Mouse (Mus musculus): Measurements from ENCODE around the gene Sp1. TPM values are rescaled to one million over a fixed set of nuclear protein-coding genes. Genes with fewer than 3 reads are reported as not detected.

The Sp1 gene
- polyA plus RNA-seq, 1 experiment from 2014 or later = 9.7 TPM

DNA sequence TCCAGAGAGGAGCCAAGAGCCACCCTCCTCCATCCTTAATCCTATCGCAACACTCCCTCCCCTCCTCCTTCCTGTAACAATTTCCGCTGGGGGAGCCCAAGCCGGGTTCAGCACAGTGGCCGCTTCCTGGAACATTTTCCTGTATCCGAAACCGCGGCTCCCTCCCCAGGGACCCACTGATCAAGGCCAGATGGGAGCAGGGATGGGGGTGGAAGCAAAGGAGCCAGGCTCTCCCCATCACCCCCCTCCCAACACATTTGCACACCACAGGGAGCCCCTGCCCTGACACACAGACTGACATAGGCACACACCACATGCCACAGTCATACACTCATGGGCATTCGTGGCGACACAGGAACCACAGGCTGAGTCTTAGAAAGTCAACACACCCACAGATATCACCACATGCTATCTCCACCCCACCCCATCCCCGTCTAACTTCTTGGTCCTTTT is 28.1 kb upstream of the Sp1 start:
- peak; percentile 31 for DNase-seq (ENCODE audit: extremely low spot score, low spot score)
- Histone ChIP-seq H3K27ac (peak overlapping the region; percentile 63; the same call in 1 of the 2 replicates), H3K36me3 (replicated peaks) (no peaks in the 10 kb centered on the region), H3K4me1 (peaks cover 36% of the 10 kb centered on the region), H3K9me3 (no peaks in the 10 kb centered on the region), H3K4me3 (peak overlapping the region; percentile 74), H3K27me3 (ENCODE audit: poor library complexity, severe bottlenecking) (peaks cover 30% of the 10 kb centered on the region)
- 7% methylated on average over 10 of the region's 10 CpGs for WGBS

DNA sequence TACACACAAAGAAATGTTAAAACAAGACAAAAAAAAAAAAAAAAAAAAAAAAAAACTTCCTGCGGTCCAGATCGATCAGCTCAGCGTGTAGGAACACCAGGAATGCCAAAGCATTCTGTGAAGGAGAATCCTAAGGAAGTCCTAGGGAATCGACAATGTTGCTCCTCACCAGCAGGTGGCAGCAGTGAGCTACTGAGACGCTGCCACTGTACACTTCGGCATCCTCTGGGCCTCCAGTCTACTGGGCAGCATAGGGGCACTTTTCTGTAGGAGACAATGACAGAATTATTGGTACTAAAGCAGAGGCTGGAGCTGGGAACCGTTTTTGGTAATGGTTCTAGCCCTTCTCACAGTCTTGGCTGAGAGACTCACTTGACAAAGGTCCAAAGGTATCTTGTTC is 24.4 kb upstream of the Sp1 start:
- Histone ChIP-seq H3K27ac (no peak overlapping the region), H3K36me3 (replicated peaks) (no peaks in the 10 kb centered on the region), H3K9me3 (no peaks in the 10 kb centered on the region), H3K4me1 (peaks cover 24% of the 10 kb centered on the region), H3K27me3 (ENCODE audit: poor library complexity, severe bottlenecking) (peaks cover 14% of the 10 kb centered on the region), H3K4me3 (no peak overlapping the region; the same call in 1 of the 2 replicates)
- DNase-seq (ENCODE audit: extremely low spot score, low spot score) = peak; percentile 85
- 5% methylated on average over 7 of the region's 7 CpGs for WGBS

GRCm38 (mm10) chr15:102383671-102384070 is 22.3 kb upstream of the Sp1 start:
- Histone ChIP-seq H3K4me3 (no peak overlapping the region), H3K9me3 (no peaks in the 10 kb centered on the region), H3K27me3 (ENCODE audit: poor library complexity, severe bottlenecking) (0 out of 2 replicates have a peak, but pooled peaks cover 4% of the 10 kb centered on the region), H3K4me1 (peaks cover 4% of the 10 kb centered on the region; the same call in 1 of the 2 replicates), H3K36me3 (replicated peaks) (no peaks in the 10 kb centered on the region), H3K27ac (no peak overlapping the region)
- WGBS = 94% methylated on average over 6 of the region's 6 CpGs
- DNase-seq (ENCODE audit: extremely low spot score, low spot score) = no peak

GRCm38 (mm10) chr15:102386640-102387039 is 19.3 kb upstream of the Sp1 start:
- Histone ChIP-seq H3K36me3 (replicated peaks) (no peaks in the 10 kb centered on the region), H3K27me3 (ENCODE audit: poor library complexity, severe bottlenecking) (no peaks in the 10 kb centered on the region), H3K4me1 (peaks cover 4% of the 10 kb centered on the region; the same call in 1 of the 2 replicates), H3K27ac (no peak overlapping the region), H3K4me3 (no peak overlapping the region), H3K9me3 (no peaks in the 10 kb centered on the region)
- no peak for DNase-seq (ENCODE audit: extremely low spot score, low spot score)
- WGBS = 58% methylated on average over 9 of the region's 9 CpGs

- Histone ChIP-seq H3K27ac (no peak overlapping the region), H3K9me3 (no peaks in the 10 kb centered on the region), H3K36me3 (replicated peaks) (no peaks in the 10 kb centered on the region), H3K27me3 (ENCODE audit: poor library complexity, severe bottlenecking) (no peaks in the 10 kb centered on the region), H3K4me3 (no peak overlapping the region), H3K4me1 (peaks cover 17% of the 10 kb centered on the region)
- 89% methylated on average over 3 of the region's 3 CpGs for WGBS
- no peak for DNase-seq (ENCODE audit: extremely low spot score, low spot score)
These were observed 17.0 kb upstream of the Sp1 start for GRCm38 (mm10) chr15:102388942-102389341.

DNA sequence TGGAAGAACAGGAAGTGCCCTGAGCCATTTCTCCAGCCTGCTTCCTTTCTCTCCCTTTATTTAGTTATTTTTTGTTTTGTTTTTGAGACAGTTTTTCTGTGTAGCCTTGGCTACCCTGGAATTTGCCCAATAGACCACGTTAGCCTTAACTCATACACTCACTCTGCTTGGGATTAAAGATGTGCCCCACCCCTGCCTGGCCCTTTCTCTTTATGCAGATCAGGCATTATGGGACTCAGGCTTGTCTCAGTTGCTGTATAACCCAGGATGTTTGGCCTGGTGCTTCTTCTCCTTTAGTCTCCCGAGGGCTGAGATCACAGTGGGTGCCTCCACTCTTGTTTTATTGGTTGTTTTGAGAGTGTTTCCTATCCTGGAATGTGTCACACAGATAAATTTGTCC is 13.4 kb upstream of the Sp1 start:
- H3K27ac ChIP-seq = no peak overlapping the region

GRCm38 (mm10) chr15:102393584-102394014 is 12.3 kb upstream of the Sp1 start:
- H3K27me3 ChIP-seq (ENCODE audit: poor library complexity, severe bottlenecking) = no peaks in the 10 kb centered on the region
- H3K4me3 ChIP-seq = no peak overlapping the region
- no peaks in the 10 kb centered on the region for H3K36me3 ChIP-seq (replicated peaks)
- peaks cover 42% of the 10 kb centered on the region for H3K4me1 ChIP-seq
- peak overlapping the region; percentile 48; the same call in 1 of the 2 replicates for H3K27ac ChIP-seq
- no peaks in the 10 kb centered on the region for H3K9me3 ChIP-seq
- DNase-seq (ENCODE audit: extremely low spot score, low spot score) = no peak

More for the DNA sequence above, 13.4 kb upstream of the Sp1 start:
- Histone ChIP-seq H3K9me3 (no peaks in the 10 kb centered on the region), H3K36me3 (replicated peaks) (no peaks in the 10 kb centered on the region), H3K27me3 (ENCODE audit: poor library complexity, severe bottlenecking) (no peaks in the 10 kb centered on the region), H3K4me3 (no peak overlapping the region), H3K4me1 (peaks cover 38% of the 10 kb centered on the region)
- WGBS = 43% methylated on average over 2 of the region's 2 CpGs
- DNase-seq (ENCODE audit: extremely low spot score, low spot score) = no peak

GRCm38 (mm10) chr15:102395061-102395460 is 10.9 kb upstream of the Sp1 start:
- Histone ChIP-seq H3K4me1 (peaks cover 57% of the 10 kb centered on the region), H3K4me3 (no peak overlapping the region), H3K9me3 (no peaks in the 10 kb centered on the region), H3K27me3 (ENCODE audit: poor library complexity, severe bottlenecking) (no peaks in the 10 kb centered on the region), H3K36me3 (replicated peaks) (no peaks in the 10 kb centered on the region), H3K27ac (peak overlapping the region; percentile 60; the same call in 1 of the 2 replicates)
- 22% methylated on average over 3 of the region's 3 CpGs for WGBS
- DNase-seq (ENCODE audit: extremely low spot score, low spot score) = no peak

DNA sequence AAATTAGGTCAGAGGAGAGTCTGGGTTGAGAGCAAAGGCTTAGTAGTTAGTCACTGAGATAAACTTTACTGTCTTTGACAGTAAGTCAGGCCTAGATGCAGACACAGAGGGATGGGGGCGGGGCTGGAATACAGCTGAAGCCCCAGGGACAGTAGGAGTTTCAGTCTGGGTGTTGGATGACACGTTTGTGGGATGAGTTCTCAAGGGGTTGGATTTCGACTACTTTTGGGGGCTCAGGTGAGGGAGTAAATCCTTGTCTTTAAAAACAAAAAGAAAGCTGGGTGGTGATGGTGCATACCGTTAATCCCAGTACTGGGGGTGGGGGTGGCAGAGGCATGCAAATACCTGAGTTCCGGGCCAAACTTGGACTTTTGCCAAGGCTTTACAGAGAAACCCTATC is 7.3 kb upstream of the Sp1 start:
- DNase-seq (ENCODE audit: extremely low spot score, low spot score) = no peak
- Histone ChIP-seq H3K4me3 (peak overlapping the region; percentile 59; the same call in 1 of the 2 replicates), H3K27me3 (ENCODE audit: poor library complexity, severe bottlenecking) (no peaks in the 10 kb centered on the region), H3K4me1 (peaks cover 56% of the 10 kb centered on the region), H3K27ac (no peak overlapping the region), H3K36me3 (replicated peaks) (no peaks in the 10 kb centered on the region), H3K9me3 (no peaks in the 10 kb centered on the region)
- WGBS = 14% methylated on average over 5 of the region's 5 CpGs

DNA sequence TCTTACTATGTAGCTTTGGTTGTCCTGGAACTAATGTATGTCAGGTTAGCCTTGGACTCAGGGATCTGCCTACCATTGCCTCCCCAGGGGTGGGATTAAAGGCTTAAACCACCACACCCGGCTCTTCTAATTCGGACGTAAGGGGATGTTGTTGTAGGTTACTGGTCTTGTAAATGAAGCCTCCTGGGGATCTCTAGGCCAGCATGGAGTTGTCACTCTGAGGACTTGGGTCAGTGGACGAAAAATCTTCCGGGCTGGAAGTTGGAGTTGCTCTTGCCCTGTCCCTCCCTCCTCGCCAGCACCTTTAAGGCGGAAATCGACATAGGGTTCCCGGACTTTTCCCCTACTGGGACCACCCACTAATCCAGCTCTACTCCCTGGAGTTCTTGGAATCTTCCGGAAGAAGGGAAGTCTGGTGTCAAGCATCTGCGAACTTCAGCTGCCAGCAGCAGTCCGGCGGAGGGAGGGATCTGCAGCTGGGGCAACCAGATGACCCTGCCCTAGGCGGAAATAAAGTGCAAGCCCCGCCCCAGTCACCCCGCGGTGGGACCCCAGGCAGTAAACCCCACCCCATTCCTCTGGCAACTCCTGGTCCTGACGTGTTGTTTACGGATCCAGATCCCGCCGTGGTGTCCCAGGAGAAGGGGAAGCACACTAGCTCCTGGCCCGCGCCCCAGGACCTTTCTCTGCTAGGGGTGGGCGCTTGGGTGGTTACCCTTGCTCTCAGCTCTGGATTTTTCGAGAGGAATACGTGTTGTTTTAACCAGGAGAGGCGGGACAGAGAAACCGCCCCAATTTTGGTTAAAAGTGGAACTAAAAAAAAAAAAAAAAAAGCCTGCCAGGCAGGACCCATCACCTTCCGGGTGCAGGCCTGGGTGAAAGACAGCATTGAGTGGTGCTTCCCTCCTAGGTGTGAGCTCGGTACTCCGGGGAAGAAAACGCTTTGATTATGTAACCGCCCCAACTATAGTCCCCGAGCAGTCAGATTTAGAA is 6.4 kb upstream of the Sp1 start:
- Histone ChIP-seq H3K27ac (peak overlapping the region; percentile 88), H3K36me3 (replicated peaks) (no peaks in the 10 kb centered on the region), H3K27me3 (ENCODE audit: poor library complexity, severe bottlenecking) (no peaks in the 10 kb centered on the region), H3K4me3 (peak overlapping the region; percentile 59), H3K9me3 (no peaks in the 10 kb centered on the region), H3K4me1 (peaks cover 48% of the 10 kb centered on the region)
- DNase-seq (ENCODE audit: extremely low spot score, low spot score) = peak; percentile 75
- 4% methylated on average over 34 of the region's 34 CpGs for WGBS

DNA sequence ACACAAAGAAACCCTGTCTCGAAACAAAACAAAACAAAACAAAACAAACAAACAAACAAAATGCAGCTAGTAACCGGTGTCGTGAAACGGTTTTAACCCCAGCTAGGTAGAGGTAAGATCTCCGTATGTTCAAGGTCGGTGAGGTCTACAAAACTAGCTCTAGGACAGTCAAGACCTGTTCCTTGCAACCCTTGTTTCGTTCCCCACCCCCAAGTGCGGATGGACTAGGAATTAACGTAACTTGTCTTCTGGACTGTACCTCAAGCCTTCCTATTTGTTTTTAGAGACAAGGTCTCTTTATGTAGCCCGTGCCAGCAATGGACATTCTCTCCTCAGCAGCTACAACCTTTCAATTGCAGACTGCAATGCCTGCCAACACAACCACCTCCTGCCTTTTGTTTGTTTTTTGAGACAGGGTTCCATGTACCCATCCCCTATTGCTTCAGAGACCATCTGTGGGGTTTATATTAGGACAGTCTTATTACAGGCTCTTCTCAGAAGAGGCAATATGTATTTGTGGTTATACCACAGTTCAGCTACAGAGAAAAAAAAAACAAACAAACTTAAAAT is 5.4 kb upstream of the Sp1 start:
- H3K9me3 ChIP-seq = no peaks in the 10 kb centered on the region
- peak overlapping the region; percentile 88; the same call in 1 of the 2 replicates for H3K27ac ChIP-seq
- peaks cover 45% of the 10 kb centered on the region for H3K4me1 ChIP-seq
- H3K4me3 ChIP-seq = no peak overlapping the region
- H3K27me3 ChIP-seq (ENCODE audit: poor library complexity, severe bottlenecking) = no peaks in the 10 kb centered on the region
- H3K36me3 ChIP-seq (replicated peaks) = no peaks in the 10 kb centered on the region
- 77% methylated on average over 10 of the region's 10 CpGs for WGBS
- DNase-seq (ENCODE audit: extremely low spot score, low spot score) = no peak

- Histone ChIP-seq H3K4me3 (no peak overlapping the region), H3K4me1 (peaks cover 41% of the 10 kb centered on the region), H3K36me3 (replicated peaks) (no peaks in the 10 kb centered on the region), H3K27me3 (ENCODE audit: poor library complexity, severe bottlenecking) (no peaks in the 10 kb centered on the region), H3K9me3 (no peaks in the 10 kb centered on the region), H3K27ac (no peak overlapping the region)
- no peak for DNase-seq (ENCODE audit: extremely low spot score, low spot score)
- WGBS = 63% methylated on average over 2 of the region's 2 CpGs
These were observed 4.7 kb upstream of the Sp1 start for GRCm38 (mm10) chr15:102401278-102401677.

GRCm38 (mm10) chr15:102402210-102402609 is 3.7 kb upstream of the Sp1 start:
- peaks cover 48% of the 10 kb centered on the region for H3K4me1 ChIP-seq
- DNase-seq (ENCODE audit: extremely low spot score, low spot score) = no peak
- H3K27ac ChIP-seq = no peak overlapping the region
- no peaks in the 10 kb centered on the region for H3K9me3 ChIP-seq
- H3K36me3 ChIP-seq (replicated peaks) = no peaks in the 10 kb centered on the region
- H3K27me3 ChIP-seq (ENCODE audit: poor library complexity, severe bottlenecking) = no peaks in the 10 kb centered on the region
- no peak overlapping the region for H3K4me3 ChIP-seq
- WGBS = 98% methylated on average over 3 of the region's 3 CpGs

Measured in forebrain, embryonic 10.5 days (tissue).